Mouse (Mus musculus) testis, adult 2 months (tissue): ENCODE results near the gene Fkbp14.

Source experiments
- CTCF ChIP-seq: fragments of 200-500 bp; IDR thresholded peaks from 2 replicates; pipeline ENCODE4 v1.5.1; 2012; ENCODE audit warnings: low read depth, mild to moderate bottlenecking, inconsistent platforms, low read length, moderate library complexity; ENCODE audit not compliant: control insufficient read depth, insufficient read depth, insufficient replicate concordance
- POLR2A ChIP-seq: fragments of 200-500 bp; IDR thresholded peaks from 2 replicates; pipeline ENCODE4 v1.6.1; 2012; ENCODE audit warnings: low read depth, mild to moderate bottlenecking, inconsistent platforms, low read length, moderate library complexity; ENCODE audit not compliant: control insufficient read depth

DNA sequence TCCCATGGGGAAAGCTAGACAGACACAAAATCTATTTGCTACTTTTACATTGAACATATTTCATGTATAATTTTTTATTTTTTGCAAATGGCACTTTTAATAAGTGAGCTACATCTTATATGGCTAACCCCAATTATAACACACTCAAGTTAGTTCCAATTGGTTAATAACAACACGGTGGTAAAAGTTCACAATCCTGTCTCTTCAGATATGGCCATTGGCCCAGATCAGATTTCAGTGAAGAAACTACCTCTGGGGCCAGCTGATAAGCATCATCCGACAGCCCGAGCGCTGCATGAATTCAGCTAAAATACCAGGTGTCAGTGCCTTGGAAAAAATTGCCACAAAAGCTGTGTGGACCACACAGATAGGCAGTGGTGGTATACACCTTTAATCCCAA lies 9.4 kb downstream of the Fkbp14 start:
- TF ChIP-seq POLR2A = no peak
- no peak for TF ChIP-seq CTCF
